Mouse (Mus musculus): ENCODE measurements around the gene Col12a1.

- TF ChIP-seq CTCF (IDR thresholded peaks at IDR 0.05; ENCODE audit: control insufficient read depth, insufficient read depth, insufficient read length) = no peak
- no peak for TF ChIP-seq CEBPB (IDR thresholded peaks at IDR 0.05; ENCODE audit: low read depth)
- no peak for TF ChIP-seq MYOG (IDR thresholded peaks at IDR 0.05; ENCODE audit: control insufficient read depth, extremely low read depth, insufficient read length)
- no peak for TF ChIP-seq MAX (IDR thresholded peaks at IDR 0.05)
- TF ChIP-seq MYOD1 (IDR thresholded peaks at IDR 0.05; ENCODE audit: control insufficient read depth, insufficient read length, low read depth) = no peak
- no peak for TF ChIP-seq FOSL1 (IDR thresholded peaks at IDR 0.05; ENCODE audit: insufficient read depth, low read length, poor library complexity, severe bottlenecking)
These were observed 32.1 kb upstream of the Col12a1 start for GRCm38 (mm10) chr9:79750709-79751108.
